Mouse (Mus musculus): Measurements from ENCODE around the gene Fbln2.

DNA sequence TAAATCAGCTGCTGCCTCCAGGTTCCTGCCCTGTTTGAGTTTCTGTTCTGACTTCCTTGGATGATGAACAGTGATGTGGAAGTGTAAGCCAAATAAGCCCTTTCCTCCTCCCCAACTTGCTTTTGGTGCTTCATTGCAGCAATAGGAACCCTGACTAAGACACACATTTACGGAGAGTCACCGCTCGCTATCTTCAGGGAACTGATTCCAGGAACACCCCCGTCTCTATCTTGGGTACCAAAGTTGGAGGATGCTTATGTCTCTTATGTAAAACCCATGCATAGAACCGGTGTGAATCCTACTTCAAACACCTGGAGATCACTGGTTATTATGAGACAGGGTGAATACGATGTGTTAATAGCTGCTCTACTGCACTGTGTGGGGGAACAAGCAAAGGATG is 31.1 kb downstream of the Fbln2 start:
- no peak for TF ChIP-seq CTCF (IDR thresholded peaks at IDR 0.05; ENCODE audit: low read depth)
- TF ChIP-seq EP300 (IDR thresholded peaks at IDR 0.05; ENCODE audit: low read depth): no peak

All from heart, postnatal 0 days (tissue).